ENCODE assay signal across 11 mouse cellular contexts in genomic region chr7:137001215-137001614, GRCm38 (mm10).
"Had no signal": no experiment of that assay in that cellular context is flagged by ENCODE, and none has a peak within 500 bp of the region (broad histone marks: within the 10 kb centered on the region; RNA-seq: fewer than 3 reads in every experiment).

No protein-coding gene starts in this region.

- H3K27ac ChIP-seq: intestine, embryonic 15.5 days; layer of hippocampus, adult 2 months; limb, embryonic 13.5 days; liver, embryonic 14.5 days; midbrain, embryonic 12.5 days had no signal

- H3K4me1 ChIP-seq: intestine, embryonic 15.5 days had no signal

- H3K9me3 ChIP-seq: intestine, embryonic 15.5 days; limb, embryonic 13.5 days; midbrain, embryonic 12.5 days; neural tube, embryonic 15.5 days had no signal

- H3K4me2 ChIP-seq: intestine, embryonic 15.5 days; limb, embryonic 13.5 days; midbrain, embryonic 12.5 days; neural tube, embryonic 15.5 days had no signal

- H3K9ac ChIP-seq: intestine, embryonic 15.5 days; limb, embryonic 13.5 days; liver, embryonic 14.5 days; midbrain, embryonic 12.5 days; neural tube, embryonic 15.5 days had no signal

- H3K27me3 ChIP-seq: intestine, embryonic 15.5 days; neural tube, embryonic 15.5 days had no signal

- H3K4me3 ChIP-seq: intestine, embryonic 15.5 days; layer of hippocampus, adult 2 months; limb, embryonic 13.5 days; midbrain, embryonic 12.5 days; neural tube, embryonic 15.5 days had no signal

- DNase-seq: right cerebral cortex, postnatal 4 days; spleen, adult 18-20 months; thymus, adult 18-20 months; thymus, postnatal 14 days had no signal

- H3K36me3 ChIP-seq: intestine, embryonic 15.5 days; limb, embryonic 13.5 days; midbrain, embryonic 12.5 days; neural tube, embryonic 15.5 days had no signal

- ATAC-seq: intestine, embryonic 15.5 days; midbrain, embryonic 16.5 days had no signal
